Mouse (Mus musculus) lung, embryonic 16.5 days (tissue): ENCODE results near the gene Schip1. TPM values are rescaled to one million over a fixed set of nuclear protein-coding genes. Genes with fewer than 3 reads are reported as not detected.

Experiments used
- ATAC-seq: fragments of 200-750 bp; cut with Nextera tagmentation; 2 replicates; pipeline ENCODE4 v1.8.0; 2017; ENCODE audit warnings: low read depth, mild to moderate bottlenecking, moderate library complexity
- H3K27ac ChIP-seq: fragments of 300-500 bp; sonication (generic); 2 replicates; pipeline ENCODE4 v1.5.1; 2014; ENCODE audit warnings: mild to moderate bottlenecking, control low read depth, low read length
- H3K27me3 ChIP-seq: fragments of 300-500 bp; sonication (generic); 2 replicates; pipeline ENCODE4 v1.6.1; 2014; ENCODE audit warnings: low read depth, low read length, mixed read lengths; ENCODE audit not compliant: control insufficient read depth, insufficient read depth
- H3K36me3 ChIP-seq: fragments of 300-500 bp; sonication (generic); 2 replicates; pipeline ENCODE4 v1.6.1; 2014; ENCODE audit warnings: low read length; ENCODE audit not compliant: control insufficient read depth, insufficient read depth
- H3K4me1 ChIP-seq: fragments of 300-500 bp; sonication (generic); replicated peaks from 2 replicates; pipeline ENCODE4 v1.6.1; 2014; ENCODE audit warnings: low read length, mixed read lengths; ENCODE audit not compliant: control insufficient read depth, insufficient read depth
- H3K4me2 ChIP-seq: fragments of 300-500 bp; sonication (generic); 2 replicates; pipeline ENCODE4 v1.6.1; 2014; ENCODE audit warnings: low read depth, low read length, control low read depth
- H3K4me3 ChIP-seq: fragments of 300-500 bp; sonication (generic); 2 replicates; pipeline ENCODE4 v1.5.1; 2014; ENCODE audit warnings: mild to moderate bottlenecking, low read length, control low read depth
- H3K9ac ChIP-seq: fragments of 300-500 bp; sonication (generic); 2 replicates; pipeline ENCODE4 v1.6.1; 2014; ENCODE audit warnings: low read length, control low read depth
- H3K9me3 ChIP-seq: fragments of 300-500 bp; sonication (generic); 2 replicates; pipeline ENCODE4 v1.6.1; 2016; ENCODE audit warnings: low read length; ENCODE audit not compliant: control insufficient read depth
- WGBS: fragments of 180-500 bp; shearing (Covaris S2); extraction: QIAGEN DNeasy Blood & Tissue Kit; methylation state at CpG from one replicate; pipeline ENCODE4 v1.1.7; 2014; 5-methylcytosine and 5-hydroxymethylcytosine counted together
- polyA plus RNA-seq: library from polyadenylated mRNA; unstranded; fragments of >200 nt; fragmentation: Nextera tagmentation; extraction: Ambion mirVana; gene quantifications from 2 replicates; pipeline ENCODE4 v1.2.1, GENCODE M21; 2015

The Schip1 gene
- polyA plus RNA-seq, 1 experiment from 2014 or later = 31.2 TPM

- WGBS = 61% methylated on average over 3 of the region's 3 CpGs
- Histone ChIP-seq H3K4me2 (no peak overlapping the region), H3K9me3 (no peaks in the 10 kb centered on the region), H3K27ac (no peak overlapping the region), H3K36me3 (no peaks in the 10 kb centered on the region), H3K4me1 (0 out of 2 replicates have a peak, but pooled peaks cover 4% of the 10 kb centered on the region), H3K27me3 (no peaks in the 10 kb centered on the region), H3K9ac (no peak overlapping the region), H3K4me3 (no peak overlapping the region)
- no peak for ATAC-seq
Observed at GRCm38 (mm10) chr3:68243239-68243638, 178.6 kb downstream of the Schip1 start.

- Histone ChIP-seq H3K27ac (no peak overlapping the region), H3K36me3 (no peaks in the 10 kb centered on the region), H3K9me3 (no peaks in the 10 kb centered on the region), H3K4me2 (no peak overlapping the region), H3K4me3 (no peak overlapping the region), H3K9ac (no peak overlapping the region), H3K4me1 (0 out of 2 replicates have a peak, but pooled peaks cover 4% of the 10 kb centered on the region), H3K27me3 (no peaks in the 10 kb centered on the region)
- peak; percentile 52; the same call in 1 of the 2 replicates for ATAC-seq
- WGBS = 40% methylated on average over 4 of the region's 4 CpGs
Observed at GRCm38 (mm10) chr3:68246154-68246553, 181.6 kb downstream of the Schip1 start.

GRCm38 (mm10) chr3:68250589-68250988, 186.0 kb downstream of the Schip1 start:
- Histone ChIP-seq H3K4me1 (0 out of 2 replicates have a peak, but pooled peaks cover 7% of the 10 kb centered on the region), H3K4me2 (no peak overlapping the region), H3K9ac (no peak overlapping the region), H3K27ac (no peak overlapping the region), H3K4me3 (no peak overlapping the region), H3K27me3 (no peaks in the 10 kb centered on the region), H3K9me3 (no peaks in the 10 kb centered on the region), H3K36me3 (no peaks in the 10 kb centered on the region)
- WGBS = 45% methylated on average over 2 of the region's 2 CpGs
- no peak for ATAC-seq

- H3K36me3 ChIP-seq = no peaks in the 10 kb centered on the region
- H3K4me2 ChIP-seq = no peak overlapping the region
- peak; percentile 26; the same call in 1 of the 2 replicates for ATAC-seq
- 0 out of 2 replicates have a peak, but pooled peaks cover 3% of the 10 kb centered on the region for H3K4me1 ChIP-seq
- H3K4me3 ChIP-seq = no peak overlapping the region
- H3K27me3 ChIP-seq = no peaks in the 10 kb centered on the region
- H3K9ac ChIP-seq = no peak overlapping the region
- no peaks in the 10 kb centered on the region for H3K9me3 ChIP-seq
- no peak overlapping the region for H3K27ac ChIP-seq
- 29% methylated on average over 1 of the region's 1 CpGs for WGBS
Observed at GRCm38 (mm10) chr3:68252335-68252734, 187.7 kb downstream of the Schip1 start.

GRCm38 (mm10) chr3:68262304-68262703, 197.7 kb downstream of the Schip1 start:
- no peaks in the 10 kb centered on the region for H3K4me1 ChIP-seq
- H3K9me3 ChIP-seq = no peaks in the 10 kb centered on the region
- no peak overlapping the region for H3K27ac ChIP-seq
- H3K9ac ChIP-seq = no peak overlapping the region
- no peaks in the 10 kb centered on the region for H3K36me3 ChIP-seq
- no peak overlapping the region for H3K4me3 ChIP-seq
- no peak for ATAC-seq
- no peak overlapping the region for H3K4me2 ChIP-seq
- 44% methylated on average over 6 of the region's 6 CpGs for WGBS
- H3K27me3 ChIP-seq = no peaks in the 10 kb centered on the region

- Histone ChIP-seq H3K27me3 (no peaks in the 10 kb centered on the region), H3K27ac (no peak overlapping the region), H3K4me3 (no peak overlapping the region), H3K4me2 (no peak overlapping the region), H3K36me3 (no peaks in the 10 kb centered on the region), H3K4me1 (no peaks in the 10 kb centered on the region), H3K9me3 (no peaks in the 10 kb centered on the region), H3K9ac (no peak overlapping the region)
- WGBS = 76% methylated on average over 4 of the region's 4 CpGs
- no peak for ATAC-seq
Observed at GRCm38 (mm10) chr3:68267905-68268304, 203.3 kb downstream of the Schip1 start.

GRCm38 (mm10) chr3:68269251-68269650, 204.6 kb downstream of the Schip1 start:
- 80% methylated on average over 4 of the region's 4 CpGs for WGBS
- H3K27me3 ChIP-seq = no peaks in the 10 kb centered on the region
- no peak overlapping the region for H3K27ac ChIP-seq
- no peaks in the 10 kb centered on the region for H3K9me3 ChIP-seq
- ATAC-seq = no peak
- H3K4me2 ChIP-seq = no peak overlapping the region
- no peaks in the 10 kb centered on the region for H3K4me1 ChIP-seq
- no peak overlapping the region for H3K4me3 ChIP-seq
- H3K9ac ChIP-seq = no peak overlapping the region
- H3K36me3 ChIP-seq = no peaks in the 10 kb centered on the region

- Histone ChIP-seq H3K9ac (no peak overlapping the region), H3K27ac (no peak overlapping the region), H3K36me3 (no peaks in the 10 kb centered on the region), H3K4me2 (no peak overlapping the region), H3K4me1 (no peaks in the 10 kb centered on the region), H3K4me3 (no peak overlapping the region), H3K9me3 (no peaks in the 10 kb centered on the region), H3K27me3 (no peaks in the 10 kb centered on the region)
- whole genome bisulfite sequencing = 69% methylated on average over 6 of the region's 6 CpGs
- ATAC-seq = no peak
Observed at GRCm38 (mm10) chr3:68270246-68270645, 205.6 kb downstream of the Schip1 start.

GRCm38 (mm10) chr3:68271457-68271856, 206.9 kb downstream of the Schip1 start:
- H3K4me1 ChIP-seq = no peaks in the 10 kb centered on the region
- no peaks in the 10 kb centered on the region for H3K27me3 ChIP-seq
- no peak overlapping the region for H3K4me3 ChIP-seq
- no peak overlapping the region for H3K9ac ChIP-seq
- no peaks in the 10 kb centered on the region for H3K36me3 ChIP-seq
- 60% methylated on average over 3 of the region's 3 CpGs for WGBS
- no peaks in the 10 kb centered on the region for H3K9me3 ChIP-seq
- ATAC-seq = no peak
- no peak overlapping the region for H3K27ac ChIP-seq
- no peak overlapping the region for H3K4me2 ChIP-seq

GRCm38 (mm10) chr3:68271881-68272280, 207.3 kb downstream of the Schip1 start:
- Histone ChIP-seq H3K4me1 (no peaks in the 10 kb centered on the region), H3K4me2 (no peak overlapping the region), H3K4me3 (no peak overlapping the region), H3K27me3 (no peaks in the 10 kb centered on the region), H3K36me3 (no peaks in the 10 kb centered on the region), H3K27ac (no peak overlapping the region), H3K9ac (no peak overlapping the region), H3K9me3 (no peaks in the 10 kb centered on the region)
- no peak for ATAC-seq
- 76% methylated on average over 3 of the region's 3 CpGs for WGBS
